Mouse (Mus musculus): ENCODE data around the gene Psmd1.

Gene Psmd1

DNA sequence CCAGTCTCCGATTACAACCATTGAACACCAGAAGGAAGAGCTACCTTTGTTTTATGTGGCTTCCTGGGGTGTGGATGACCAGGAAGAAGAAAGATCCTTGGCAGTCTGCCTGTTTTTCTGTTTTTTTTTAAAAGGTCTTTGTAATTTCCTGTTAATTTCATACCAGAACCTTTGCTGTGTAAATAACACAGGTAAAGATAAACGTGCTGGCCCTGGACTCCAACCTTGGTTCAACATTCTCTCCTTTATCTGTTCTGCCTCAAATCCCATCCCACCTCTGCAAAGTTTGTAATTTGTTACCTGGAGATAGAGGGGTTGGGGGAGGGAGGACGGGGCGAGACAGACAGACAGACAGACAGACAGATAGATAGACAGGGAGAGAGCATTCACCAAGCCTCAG, 24.1 kb upstream of the Psmd1 start:
- Histone ChIP-seq H3K4me1 (replicated peaks; ENCODE audit: low read depth, low read length) (peaks cover 33% of the 10 kb centered on the region), H3K27me3 (ENCODE audit: insufficient read depth, low read length) (peaks cover 28% of the 10 kb centered on the region), H3K4me3 (replicated peaks; ENCODE audit: low read length) (no peak overlapping the region), H3K36me3 (ENCODE audit: insufficient read depth, low read length) (no peaks in the 10 kb centered on the region), H3K9me3 (ENCODE audit: low read length) (peaks cover 9% of the 10 kb centered on the region)
- no peak for TF ChIP-seq POU5F1 (IDR thresholded peaks at IDR 0.05; ENCODE audit: borderline replicate concordance, low read length)
- no peak for TF ChIP-seq NANOG (IDR thresholded peaks at IDR 0.05; ENCODE audit: borderline replicate concordance, low read length)
- TF ChIP-seq CTCF (conservative IDR thresholded peaks at IDR 0.05; ENCODE audit: low read length): no peak

DNA sequence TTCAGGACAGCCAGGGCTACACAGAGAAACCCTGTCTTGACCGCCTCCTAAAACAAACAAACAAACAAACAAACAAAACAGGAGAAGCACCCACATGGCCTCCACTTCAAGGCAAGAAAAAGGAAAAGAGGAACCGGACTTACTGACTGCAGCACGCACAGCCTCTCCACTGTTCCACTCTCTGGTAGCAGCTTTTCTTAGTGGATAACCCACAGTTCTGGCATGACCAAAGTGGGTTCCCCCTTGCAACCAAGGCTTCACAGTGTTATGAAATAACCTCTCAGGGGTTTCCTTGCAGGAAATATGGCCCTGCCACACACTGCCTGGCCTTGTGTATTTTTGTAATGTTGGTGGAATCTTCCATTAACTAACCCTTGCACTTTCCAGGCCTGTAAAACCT, 23.4 kb upstream of the Psmd1 start:
- no peaks in the 10 kb centered on the region for H3K36me3 ChIP-seq (ENCODE audit: insufficient read depth, low read length)
- TF ChIP-seq CTCF (conservative IDR thresholded peaks at IDR 0.05; ENCODE audit: low read length) (no peak), POU5F1 (IDR thresholded peaks at IDR 0.05; ENCODE audit: borderline replicate concordance, low read length) (no peak), NANOG (IDR thresholded peaks at IDR 0.05; ENCODE audit: borderline replicate concordance, low read length) (no peak)
- peaks cover 9% of the 10 kb centered on the region for H3K9me3 ChIP-seq (ENCODE audit: low read length)
- H3K27me3 ChIP-seq (ENCODE audit: insufficient read depth, low read length): peaks cover 35% of the 10 kb centered on the region
- no peak overlapping the region for H3K4me3 ChIP-seq (replicated peaks; ENCODE audit: low read length)
- H3K4me1 ChIP-seq (replicated peaks; ENCODE audit: low read depth, low read length): peaks cover 33% of the 10 kb centered on the region

DNA sequence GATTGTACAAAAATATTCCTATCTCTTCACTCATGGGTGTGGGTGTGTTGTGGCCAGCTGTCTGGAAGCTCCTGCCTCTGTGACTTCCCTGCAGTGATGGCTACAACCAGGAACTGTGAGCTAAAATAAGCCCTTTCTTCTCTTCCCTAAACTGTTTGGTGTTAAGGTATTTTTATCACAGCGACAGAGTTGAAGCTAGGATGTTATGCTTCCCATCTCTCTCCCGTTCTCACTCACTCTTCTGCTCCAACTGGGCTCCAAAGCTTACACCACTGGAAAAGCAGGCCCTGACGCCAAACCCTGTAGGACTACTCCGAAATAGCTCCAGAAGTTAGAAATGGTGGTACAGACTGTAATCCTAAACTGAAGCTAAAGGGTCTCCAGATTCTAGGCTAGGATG, 19.1 kb upstream of the Psmd1 start:
- H3K27me3 ChIP-seq (ENCODE audit: insufficient read depth, low read length): peaks cover 66% of the 10 kb centered on the region
- peaks cover 9% of the 10 kb centered on the region for H3K9me3 ChIP-seq (ENCODE audit: low read length)
- TF ChIP-seq NANOG (IDR thresholded peaks at IDR 0.05; ENCODE audit: borderline replicate concordance, low read length): no peak
- TF ChIP-seq CTCF (conservative IDR thresholded peaks at IDR 0.05; ENCODE audit: low read length): no peak
- TF ChIP-seq POU5F1 (IDR thresholded peaks at IDR 0.05; ENCODE audit: borderline replicate concordance, low read length): no peak
- no peaks in the 10 kb centered on the region for H3K36me3 ChIP-seq (ENCODE audit: insufficient read depth, low read length)
- peaks cover 21% of the 10 kb centered on the region for H3K4me1 ChIP-seq (replicated peaks; ENCODE audit: low read depth, low read length)
- H3K4me3 ChIP-seq (replicated peaks; ENCODE audit: low read length): no peak overlapping the region

DNA sequence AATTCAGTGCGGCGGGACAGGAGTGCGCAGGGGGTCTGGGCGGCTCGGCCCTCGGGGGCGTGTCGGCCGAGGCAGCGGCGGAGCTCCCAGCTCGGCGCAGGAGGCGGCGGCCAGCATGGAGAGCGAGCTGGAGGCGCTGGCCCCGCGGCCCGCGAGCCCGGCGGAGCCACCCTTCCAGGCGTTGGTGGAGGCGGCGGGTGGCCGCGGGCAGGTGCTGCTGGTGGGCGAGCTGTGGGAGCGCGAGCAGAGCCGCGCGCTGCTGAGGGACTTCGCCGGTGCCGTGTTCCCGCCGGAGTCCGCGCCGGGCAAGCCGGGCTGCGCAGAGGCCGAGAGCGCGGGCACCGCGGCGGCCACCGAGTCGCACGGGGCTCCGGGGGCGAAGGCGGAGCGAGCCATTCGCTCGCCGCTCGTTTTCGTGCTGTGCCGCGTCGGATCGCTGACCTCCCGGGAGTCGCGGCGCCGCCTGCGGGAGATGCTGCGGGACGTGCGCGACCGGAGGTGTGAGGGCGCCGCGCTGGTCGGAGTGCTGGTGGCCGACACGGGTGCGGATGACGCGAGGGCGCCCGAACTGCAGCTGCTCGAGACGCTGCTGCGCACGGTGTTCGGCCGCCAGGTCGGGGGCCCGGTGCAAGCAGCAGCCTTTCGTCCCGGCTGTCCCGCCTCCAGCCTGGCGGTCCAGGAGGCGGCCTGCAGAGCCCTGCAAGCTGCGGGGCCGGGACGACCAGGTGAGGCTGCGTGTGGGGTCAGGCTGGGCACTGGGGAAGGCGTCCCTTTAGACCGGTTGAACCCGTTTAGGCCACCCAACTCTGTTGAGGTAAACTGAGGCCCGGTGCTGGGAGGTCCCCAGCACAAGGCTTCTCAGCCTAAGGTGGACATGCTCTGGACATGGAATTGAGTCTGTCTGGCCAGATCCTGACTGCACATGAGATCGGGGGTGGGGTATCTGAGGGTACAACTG, 18.1 kb upstream of the Psmd1 start, which contains the start of gene 2810459M11Rik:
Gene 2810459M11Rik, plus strand, starts transcription at position 16 of the 958 bp plus-strand sequence.
- H3K9me3 ChIP-seq (ENCODE audit: low read length): peaks cover 9% of the 10 kb centered on the region
- peaks cover 66% of the 10 kb centered on the region for H3K27me3 ChIP-seq (ENCODE audit: insufficient read depth, low read length)
- TF ChIP-seq CTCF (conservative IDR thresholded peaks at IDR 0.05; ENCODE audit: low read length): no peak
- no peak for TF ChIP-seq POU5F1 (IDR thresholded peaks at IDR 0.05; ENCODE audit: borderline replicate concordance, low read length)
- no peak for TF ChIP-seq NANOG (IDR thresholded peaks at IDR 0.05; ENCODE audit: borderline replicate concordance, low read length)
- H3K4me1 ChIP-seq (replicated peaks; ENCODE audit: low read depth, low read length): peaks cover 16% of the 10 kb centered on the region
- H3K36me3 ChIP-seq (ENCODE audit: insufficient read depth, low read length): no peaks in the 10 kb centered on the region
- H3K4me3 ChIP-seq (replicated peaks; ENCODE audit: low read length): peak within 1 kb of the TSS; percentile 77

DNA sequence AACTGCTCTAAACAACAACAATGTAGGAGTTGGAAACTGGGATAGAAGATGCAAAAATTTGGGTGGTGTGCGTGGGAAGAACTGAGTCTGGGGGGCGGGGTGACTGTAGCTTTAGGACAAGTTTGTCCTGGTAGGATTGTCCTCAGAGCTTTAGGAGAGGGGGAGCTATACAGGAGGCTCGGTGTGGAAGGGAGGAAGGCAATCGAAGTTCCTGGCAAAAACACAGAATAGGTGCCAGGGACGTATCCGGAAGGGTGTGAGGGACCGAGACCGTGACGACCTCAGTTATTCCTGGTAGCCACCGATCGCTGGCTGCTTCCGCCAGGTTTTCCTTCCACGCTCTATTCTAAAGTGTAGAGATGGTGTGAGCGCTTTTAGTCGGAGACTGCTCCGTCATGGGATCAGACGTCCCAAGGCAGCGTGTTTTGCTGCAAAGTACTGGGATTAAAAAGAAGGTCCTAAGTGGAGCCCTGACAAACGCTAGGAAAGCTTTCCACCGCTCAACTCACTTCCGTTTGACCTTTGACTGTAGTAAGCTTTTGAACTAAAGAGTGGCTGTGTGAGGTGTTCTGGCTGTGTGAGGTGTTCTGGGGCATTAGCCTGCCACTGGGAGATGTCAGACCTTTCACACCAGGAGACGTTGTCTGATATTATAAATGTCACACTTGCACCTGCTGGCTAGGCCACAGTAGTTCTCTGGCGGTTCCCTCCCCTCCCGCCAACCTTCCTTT, 17.2 kb upstream of the Psmd1 start:
- TF ChIP-seq POU5F1 (IDR thresholded peaks at IDR 0.05; ENCODE audit: borderline replicate concordance, low read length) (no peak), NANOG (IDR thresholded peaks at IDR 0.05; ENCODE audit: borderline replicate concordance, low read length) (no peak), CTCF (conservative IDR thresholded peaks at IDR 0.05; ENCODE audit: low read length) (no peak)
- Histone ChIP-seq H3K4me3 (replicated peaks; ENCODE audit: low read length) (peak overlapping the region; percentile 77), H3K27me3 (ENCODE audit: insufficient read depth, low read length) (peaks cover 66% of the 10 kb centered on the region), H3K4me1 (replicated peaks; ENCODE audit: low read depth, low read length) (peaks cover 16% of the 10 kb centered on the region), H3K36me3 (ENCODE audit: insufficient read depth, low read length) (no peaks in the 10 kb centered on the region), H3K9me3 (ENCODE audit: low read length) (peaks cover 4% of the 10 kb centered on the region)

DNA sequence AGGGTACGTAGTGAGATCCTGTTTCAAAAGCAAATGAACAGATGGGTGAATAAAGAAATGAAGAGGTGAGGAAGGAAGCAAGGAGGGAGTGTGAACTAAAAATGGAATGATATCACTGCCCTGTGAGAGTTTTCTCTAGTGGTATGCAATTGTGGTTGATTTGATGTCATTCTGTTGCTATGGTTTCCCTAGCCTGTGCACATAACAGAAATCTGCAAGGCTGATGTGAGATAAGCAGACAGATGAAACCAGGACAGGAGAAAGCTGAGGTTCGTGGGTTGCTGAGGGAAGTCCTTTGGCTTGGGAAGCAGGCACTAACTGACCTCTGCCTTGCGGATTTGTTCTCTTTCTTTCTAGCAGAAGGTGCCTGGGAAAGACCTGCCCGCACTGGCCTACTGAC, 16.0 kb upstream of the Psmd1 start:
- no peaks in the 10 kb centered on the region for H3K9me3 ChIP-seq (ENCODE audit: low read length)
- peaks cover 16% of the 10 kb centered on the region for H3K4me1 ChIP-seq (replicated peaks; ENCODE audit: low read depth, low read length)
- H3K4me3 ChIP-seq (replicated peaks; ENCODE audit: low read length): no peak overlapping the region
- no peak for TF ChIP-seq NANOG (IDR thresholded peaks at IDR 0.05; ENCODE audit: borderline replicate concordance, low read length)
- no peak for TF ChIP-seq CTCF (conservative IDR thresholded peaks at IDR 0.05; ENCODE audit: low read length)
- TF ChIP-seq POU5F1 (IDR thresholded peaks at IDR 0.05; ENCODE audit: borderline replicate concordance, low read length): no peak
- no peaks in the 10 kb centered on the region for H3K36me3 ChIP-seq (ENCODE audit: insufficient read depth, low read length)
- peaks cover 59% of the 10 kb centered on the region for H3K27me3 ChIP-seq (ENCODE audit: insufficient read depth, low read length)

DNA sequence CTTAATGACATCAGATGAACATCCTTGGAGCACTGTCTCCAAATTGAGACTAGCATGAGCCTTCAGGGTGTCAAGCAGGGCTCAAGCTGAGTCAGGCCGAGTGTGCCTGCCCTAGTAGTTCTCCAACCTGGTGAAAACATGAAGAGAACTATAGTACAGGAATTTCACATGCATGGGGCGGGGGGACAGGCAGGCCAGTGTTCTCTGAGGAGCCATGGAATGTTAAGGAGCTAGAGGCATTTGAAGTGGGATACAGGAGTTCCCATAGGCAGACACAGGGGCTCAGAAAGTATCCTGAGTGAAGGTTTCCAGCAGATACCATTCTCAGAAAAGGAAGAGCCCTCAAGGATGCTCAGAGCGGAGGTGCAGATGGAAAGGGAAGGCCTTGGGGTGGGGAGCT, 15.4 kb upstream of the Psmd1 start:
- Histone ChIP-seq H3K4me1 (replicated peaks; ENCODE audit: low read depth, low read length) (peaks cover 16% of the 10 kb centered on the region), H3K27me3 (ENCODE audit: insufficient read depth, low read length) (peaks cover 56% of the 10 kb centered on the region), H3K4me3 (replicated peaks; ENCODE audit: low read length) (no peak overlapping the region), H3K9me3 (ENCODE audit: low read length) (no peaks in the 10 kb centered on the region), H3K36me3 (ENCODE audit: insufficient read depth, low read length) (no peaks in the 10 kb centered on the region)
- TF ChIP-seq POU5F1 (IDR thresholded peaks at IDR 0.05; ENCODE audit: borderline replicate concordance, low read length) (no peak), CTCF (conservative IDR thresholded peaks at IDR 0.05; ENCODE audit: low read length) (no peak), NANOG (IDR thresholded peaks at IDR 0.05; ENCODE audit: borderline replicate concordance, low read length) (no peak)

DNA sequence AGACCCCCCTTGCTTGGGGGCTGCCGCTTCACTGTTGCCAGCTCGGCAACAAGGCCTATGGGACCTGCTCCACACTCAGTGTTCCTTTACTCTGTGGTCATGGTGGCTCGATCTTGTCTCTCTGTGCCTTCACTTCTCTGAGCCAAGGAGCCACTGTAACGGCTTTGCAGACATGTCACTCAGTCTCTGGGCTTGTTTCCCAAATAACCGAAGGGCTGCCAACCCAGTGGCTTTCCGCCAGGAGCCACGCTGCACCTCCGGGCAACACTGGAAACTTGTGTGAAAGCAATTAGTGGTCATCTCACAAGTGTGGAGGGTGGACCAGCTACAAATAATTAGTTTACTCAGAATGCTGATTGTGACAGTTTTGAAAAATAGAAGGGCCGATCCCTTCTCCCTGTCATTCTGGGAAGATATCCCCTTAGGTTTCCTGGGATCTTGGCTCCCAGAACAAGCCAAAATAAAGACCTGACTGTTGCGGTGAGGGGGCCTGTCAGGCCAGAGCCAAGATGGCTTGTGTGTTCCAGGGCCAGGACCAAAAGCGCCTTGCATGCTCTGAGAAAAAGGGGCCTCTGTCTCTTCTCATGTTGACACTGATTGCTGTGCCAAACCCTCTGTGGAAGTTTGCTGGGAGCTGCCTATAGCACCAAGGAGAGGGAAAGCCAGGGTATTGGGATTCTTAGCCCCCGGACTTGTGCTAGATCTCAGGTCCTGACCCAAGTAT, 10.8 kb upstream of the Psmd1 start:
- Histone ChIP-seq H3K36me3 (ENCODE audit: insufficient read depth, low read length) (no peaks in the 10 kb centered on the region), H3K4me1 (replicated peaks; ENCODE audit: low read depth, low read length) (0 out of 2 replicates have a peak, but pooled peaks cover 8% of the 10 kb centered on the region), H3K9me3 (ENCODE audit: low read length) (no peaks in the 10 kb centered on the region), H3K4me3 (replicated peaks; ENCODE audit: low read length) (no peak overlapping the region), H3K27me3 (ENCODE audit: insufficient read depth, low read length) (peaks cover 11% of the 10 kb centered on the region)
- TF ChIP-seq CTCF (conservative IDR thresholded peaks at IDR 0.05; ENCODE audit: low read length) (no peak), POU5F1 (IDR thresholded peaks at IDR 0.05; ENCODE audit: borderline replicate concordance, low read length) (no peak), NANOG (IDR thresholded peaks at IDR 0.05; ENCODE audit: borderline replicate concordance, low read length) (no peak)

All from E14TG2a.4 (cell line).